Mouse (Mus musculus): ENCODE results near the gene Cnot6. TPM values are rescaled to one million over a fixed set of nuclear protein-coding genes. Genes with fewer than 3 reads are reported as not detected.

Cnot6 gene
- total RNA-seq, 1 experiment from 2014 or later = 53.2 TPM

- no peak for ATAC-seq (replicated peaks; ENCODE audit: insufficient number of reproducible peaks, low FRiP score, low TSS enrichment, poor library complexity, severe bottlenecking)
Measured at GRCm38 (mm10) chr11:49721358-49721757, 8.8 kb upstream of the Cnot6 start.

GRCm38 (mm10) chr11:49719466-49720151 is 7.1 kb upstream of the Cnot6 start:
- ATAC-seq (replicated peaks; ENCODE audit: insufficient number of reproducible peaks, low FRiP score, low TSS enrichment, poor library complexity, severe bottlenecking) = peak; percentile 67

GRCm38 (mm10) chr11:49713336-49714334 is 1.1 kb upstream of the Cnot6 start:
- no peak for ATAC-seq (replicated peaks; ENCODE audit: insufficient number of reproducible peaks, low FRiP score, low TSS enrichment, poor library complexity, severe bottlenecking)

- no peak for ATAC-seq (replicated peaks; ENCODE audit: insufficient number of reproducible peaks, low FRiP score, low TSS enrichment, poor library complexity, severe bottlenecking)
Measured at GRCm38 (mm10) chr11:49711981-49712554, 455 bp downstream of the Cnot6 start.

- no peak for ATAC-seq (replicated peaks; ENCODE audit: insufficient number of reproducible peaks, low FRiP score, low TSS enrichment, poor library complexity, severe bottlenecking)
Measured at GRCm38 (mm10) chr11:49710664-49711063, 1.9 kb downstream of the Cnot6 start.

- no peak for ATAC-seq (replicated peaks; ENCODE audit: insufficient number of reproducible peaks, low FRiP score, low TSS enrichment, poor library complexity, severe bottlenecking)
Measured at GRCm38 (mm10) chr11:49707834-49708233, 4.7 kb downstream of the Cnot6 start.

GRCm38 (mm10) chr11:49704804-49705203 is 7.7 kb downstream of the Cnot6 start:
- no peak for ATAC-seq (replicated peaks; ENCODE audit: insufficient number of reproducible peaks, low FRiP score, low TSS enrichment, poor library complexity, severe bottlenecking)

GRCm38 (mm10) chr11:49702014-49702413 is 10.5 kb downstream of the Cnot6 start:
- no peak for ATAC-seq (replicated peaks; ENCODE audit: insufficient number of reproducible peaks, low FRiP score, low TSS enrichment, poor library complexity, severe bottlenecking)

GRCm38 (mm10) chr11:49699079-49699478 is 13.4 kb downstream of the Cnot6 start:
- ATAC-seq (replicated peaks; ENCODE audit: insufficient number of reproducible peaks, low FRiP score, low TSS enrichment, poor library complexity, severe bottlenecking) = no peak

- no peak for ATAC-seq (replicated peaks; ENCODE audit: insufficient number of reproducible peaks, low FRiP score, low TSS enrichment, poor library complexity, severe bottlenecking)
Measured at GRCm38 (mm10) chr11:49697779-49698178, 14.7 kb downstream of the Cnot6 start.

GRCm38 (mm10) chr11:49696472-49696871 is 16.1 kb downstream of the Cnot6 start:
- ATAC-seq (replicated peaks; ENCODE audit: insufficient number of reproducible peaks, low FRiP score, low TSS enrichment, poor library complexity, severe bottlenecking) = no peak

GRCm38 (mm10) chr11:49695695-49696094 is 16.8 kb downstream of the Cnot6 start:
- ATAC-seq (replicated peaks; ENCODE audit: insufficient number of reproducible peaks, low FRiP score, low TSS enrichment, poor library complexity, severe bottlenecking) = no peak

GRCm38 (mm10) chr11:49695013-49695412 is 17.5 kb downstream of the Cnot6 start:
- no peak for ATAC-seq (replicated peaks; ENCODE audit: insufficient number of reproducible peaks, low FRiP score, low TSS enrichment, poor library complexity, severe bottlenecking)

- ATAC-seq (replicated peaks; ENCODE audit: insufficient number of reproducible peaks, low FRiP score, low TSS enrichment, poor library complexity, severe bottlenecking) = no peak
Measured at GRCm38 (mm10) chr11:49684237-49684973, 28.1 kb downstream of the Cnot6 start.

- no peak for ATAC-seq (replicated peaks; ENCODE audit: insufficient number of reproducible peaks, low FRiP score, low TSS enrichment, poor library complexity, severe bottlenecking)
Measured at GRCm38 (mm10) chr11:49673433-49673832, 39.1 kb downstream of the Cnot6 start.

GRCm38 (mm10) chr11:49665462-49665861 is 47.1 kb downstream of the Cnot6 start:
- no peak for ATAC-seq (replicated peaks; ENCODE audit: insufficient number of reproducible peaks, low FRiP score, low TSS enrichment, poor library complexity, severe bottlenecking)

- ATAC-seq (replicated peaks; ENCODE audit: insufficient number of reproducible peaks, low FRiP score, low TSS enrichment, poor library complexity, severe bottlenecking) = no peak
Measured at GRCm38 (mm10) chr11:49664262-49665140, 48.0 kb downstream of the Cnot6 start.

GRCm38 (mm10) chr11:49663310-49663709 is 49.2 kb downstream of the Cnot6 start, which contains the start of gene Scgb3a1:
Scgb3a1 (plus strand) TSS chr11:49663610.
- no peak for ATAC-seq (replicated peaks; ENCODE audit: insufficient number of reproducible peaks, low FRiP score, low TSS enrichment, poor library complexity, severe bottlenecking)
